Mouse (Mus musculus): ENCODE data around the gene Pou2f3. TPM values are rescaled to one million over a fixed set of nuclear protein-coding genes. Genes with fewer than 3 reads are reported as not detected.

Pou2f3 gene
- total RNA-seq, 2 experiments from 2014 or later, result not detected

- DNase-seq, result peak; percentile 73 to 74
- intact Hi-C loops (cut with DNase I), result no loop called here
These were observed 93.8 kb downstream of the Pou2f3 start, which contains the start of gene Tmem136 for GRCm38 (mm10) chr9:43116134-43116996. Tmem136 (minus strand) TSS chr9:43116570.

GRCm38 (mm10) chr9:43115431-43116133, 94.6 kb downstream of the Pou2f3 start:
- DNase-seq, result no peak
- intact Hi-C loops (cut with DNase I), result no loop called here

- DNase-seq, result no peak
- intact Hi-C loops (cut with DNase I), result no loop called here
These were observed 95.3 kb downstream of the Pou2f3 start for GRCm38 (mm10) chr9:43114833-43115232.

GRCm38 (mm10) chr9:43110286-43110980, 99.7 kb downstream of the Pou2f3 start:
- no peak for DNase-seq
- intact Hi-C loops (cut with DNase I), result no loop called here

- intact Hi-C loops (cut with DNase I), result loop anchor here (5.0 kb wide), 1 partner anchor 87 kb away; no protein-coding TSS in a partner anchor
- no peak for DNase-seq
These were observed 101.0 kb downstream of the Pou2f3 start for GRCm38 (mm10) chr9:43109125-43109524.

GRCm38 (mm10) chr9:43108721-43109120, 101.4 kb downstream of the Pou2f3 start:
- DNase-seq, result no peak
- intact Hi-C loops (cut with DNase I), result loop anchor here (5.0 kb wide), 1 partner anchor 86 kb away; no protein-coding TSS in a partner anchor

GRCm38 (mm10) chr9:43108081-43108480, 102.1 kb downstream of the Pou2f3 start:
- intact Hi-C loops (cut with DNase I), result loop anchor here (5.0 kb wide), 1 partner anchor 86 kb away; no protein-coding TSS in a partner anchor
- no peak for DNase-seq

- intact Hi-C loops (cut with DNase I), result loop anchor here (1.0 to 5.0 kb wide), 2 partner anchors 85 to 107 kb away; no protein-coding TSS in a partner anchor
- DNase-seq, result no peak
These were observed 102.6 kb downstream of the Pou2f3 start for GRCm38 (mm10) chr9:43107555-43107954.

GRCm38 (mm10) chr9:43107187-43107517, 103.0 kb downstream of the Pou2f3 start, which contains the start of gene Arhgef12:
Arhgef12 (minus strand) TSS chr9:43107239.
- intact Hi-C loops (cut with DNase I), result loop anchor here (1.0 to 5.0 kb wide), 2 partner anchors 85 to 107 kb away; no protein-coding TSS in a partner anchor
- DNase-seq, result peak; percentile 54 to 67

GRCm38 (mm10) chr9:43106426-43107186, 103.6 kb downstream of the Pou2f3 start:
- DNase-seq, result peak; percentile 57 to 59
- intact Hi-C loops (cut with DNase I), result loop anchor here (1.0 to 5.0 kb wide), 2 partner anchors 84 to 106 kb away; no protein-coding TSS in a partner anchor

- intact Hi-C loops (cut with DNase I), result loop anchor here (2.0 to 5.0 kb wide), 2 partner anchors 15 to 84 kb away; no protein-coding TSS in a partner anchor
- peak; percentile 96 to 97 for DNase-seq
These were observed 104.4 kb downstream of the Pou2f3 start for GRCm38 (mm10) chr9:43105664-43106361.

GRCm38 (mm10) chr9:43104873-43105663, 105.1 kb downstream of the Pou2f3 start:
- peak; percentile 36 to 52 for DNase-seq
- intact Hi-C loops (cut with DNase I), result loop anchor here (2.0 to 5.0 kb wide), 2 partner anchors 14 to 83 kb away; no protein-coding TSS in a partner anchor

- DNase-seq, result no peak
- intact Hi-C loops (cut with DNase I), result loop anchor here (2.0 kb wide), 1 partner anchor 14 kb away; no protein-coding TSS in a partner anchor
These were observed 105.7 kb downstream of the Pou2f3 start for GRCm38 (mm10) chr9:43104526-43104872.

- no peak for DNase-seq
- intact Hi-C loops (cut with DNase I), result loop anchor here (2.0 kb wide), 1 partner anchor 13 kb away; no protein-coding TSS in a partner anchor
These were observed 106.4 kb downstream of the Pou2f3 start for GRCm38 (mm10) chr9:43103675-43104299.

- DNase-seq, result no peak
- intact Hi-C loops (cut with DNase I), result no loop called here
These were observed 107.2 kb downstream of the Pou2f3 start for GRCm38 (mm10) chr9:43102931-43103330.

- intact Hi-C loops (cut with DNase I), result no loop called here
- peak; percentile 31 to 33 for DNase-seq
These were observed 108.1 kb downstream of the Pou2f3 start for GRCm38 (mm10) chr9:43101936-43102595.

- intact Hi-C loops (cut with DNase I), result loop anchor here (5.0 kb wide), 1 partner anchor 52 kb away; no protein-coding TSS in a partner anchor
- DNase-seq, result no peak
These were observed 111.2 kb downstream of the Pou2f3 start for GRCm38 (mm10) chr9:43098922-43099321.

Data from heart, postnatal 14 days (tissue).